Mouse (Mus musculus) liver, postnatal 0 days (tissue): ENCODE results near the gene Ankrd52. TPM values are rescaled to one million over a fixed set of nuclear protein-coding genes. Genes with fewer than 3 reads are reported as not detected.

Experiments used
- ATAC-seq: fragments of 200-750 bp; cut with Nextera tagmentation; 2 replicates; pipeline ENCODE4 v1.8.0; 2017; ENCODE audit warnings: mild to moderate bottlenecking, moderate library complexity
- DNase-seq: peaks from one replicate; pipeline ENCODE4 v3.0.0-alpha.2; 2016
- H3K27ac ChIP-seq: fragments of 300-500 bp; sonication (generic); 2 replicates; pipeline ENCODE4 v1.5.1; 2014; ENCODE audit warnings: antibody characterized with exemption, moderate library complexity, mild to moderate bottlenecking, low read depth
- H3K27me3 ChIP-seq: fragments of 300-500 bp; sonication (generic); 2 replicates; pipeline ENCODE4 v1.6.1; 2014; ENCODE audit warnings: low read length, control low read depth, mixed read lengths; ENCODE audit not compliant: insufficient read depth
- H3K36me3 ChIP-seq: fragments of 300-500 bp; sonication (generic); replicated peaks from 2 replicates; pipeline ENCODE4 v1.6.1; 2014; ENCODE audit warnings: mild to moderate bottlenecking, control low read depth, low read length, moderate library complexity, mixed read lengths; ENCODE audit not compliant: insufficient read depth
- H3K4me1 ChIP-seq: fragments of 300-500 bp; sonication (generic); 2 replicates; pipeline ENCODE4 v1.6.1; 2014; ENCODE audit warnings: antibody characterized with exemption, mild to moderate bottlenecking, control low read depth; ENCODE audit not compliant: insufficient read depth
- H3K4me2 ChIP-seq: fragments of 300-500 bp; sonication (generic); 2 replicates; pipeline ENCODE4 v1.6.1; 2014; ENCODE audit warnings: low read depth, mild to moderate bottlenecking, low read length, moderate library complexity, mixed read lengths
- H3K4me3 ChIP-seq: fragments of 300-500 bp; sonication (generic); 2 replicates; pipeline ENCODE4 v1.5.1; 2014; ENCODE audit warnings: low read depth, low read length
- H3K9ac ChIP-seq: fragments of 300-500 bp; sonication (generic); replicated peaks from 2 replicates; pipeline ENCODE4 v1.6.1; 2014; ENCODE audit warnings: mild to moderate bottlenecking, moderate library complexity
- H3K9me3 ChIP-seq: fragments of 300-500 bp; sonication (generic); 2 replicates; pipeline ENCODE4 v1.6.1; 2016; ENCODE audit warnings: mild to moderate bottlenecking, control low read depth, low read length, mixed read lengths
- CTCF ChIP-seq: sonication (generic); IDR thresholded peaks from 2 replicates; pipeline ENCODE4 v1.5.1; 2016; ENCODE audit warnings: antibody characterized with exemption, low read depth
- EP300 ChIP-seq: IDR thresholded peaks from 2 replicates; pipeline ENCODE4 v1.6.1; 2016; ENCODE audit warnings: antibody characterized with exemption, low read depth, mild to moderate bottlenecking
- WGBS: fragments of 180-500 bp; shearing (Covaris S2); extraction: QIAGEN DNeasy Blood & Tissue Kit; methylation state at CpG from one replicate; pipeline ENCODE4 v1.1.7; 2014; ENCODE audit not compliant: insufficient replicate concordance; 5-methylcytosine and 5-hydroxymethylcytosine counted together
- microRNA-seq: library from miRNA; unstranded; fragments of <30 nt; microRNA quantifications from one replicate; pipeline ENCODE4, GENCODE M21; 2016
- polyA plus RNA-seq: library from polyadenylated mRNA; unstranded; fragments of >200 nt; fragmentation: Nextera tagmentation; extraction: Ambion mirVana; gene quantifications from 2 replicates; pipeline ENCODE4 v1.2.1, GENCODE M21; 2015

The Ankrd52 gene
- polyA plus RNA-seq, 1 experiment from 2014 or later, result 2.7 TPM

DNA sequence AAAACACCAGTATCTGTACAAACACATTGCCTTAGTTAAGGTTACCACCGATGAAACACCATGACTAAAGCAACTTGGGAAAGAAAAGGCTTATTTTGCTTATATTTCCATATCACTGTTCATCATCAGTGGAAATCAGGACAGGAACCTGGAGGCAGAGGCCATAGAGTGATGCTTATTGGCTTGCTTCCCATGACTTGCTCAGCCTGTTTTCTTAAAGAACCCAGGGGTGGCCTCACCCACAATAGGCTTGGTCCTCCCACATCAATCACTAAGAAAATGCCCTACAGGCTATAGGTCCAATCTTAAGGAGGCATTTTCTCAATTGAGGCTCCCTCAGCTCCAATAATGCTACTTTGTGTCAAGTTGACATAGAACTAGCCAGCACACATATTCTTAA is 65.8 kb downstream of the Ankrd52 start:
- H3K9ac ChIP-seq, result no peak overlapping the region
- WGBS, result 85% methylated on average over 1 of the region's 1 CpGs
- ATAC-seq (no peak), DNase-seq (no peak)
- H3K4me2 ChIP-seq, result no peak overlapping the region
- no peaks in the 10 kb centered on the region for H3K9me3 ChIP-seq
- peaks cover 5% of the 10 kb centered on the region; the same call in 1 of the 2 replicates for H3K4me1 ChIP-seq
- no peak overlapping the region for H3K4me3 ChIP-seq
- H3K36me3 ChIP-seq, result peaks cover 21% of the 10 kb centered on the region
- TF ChIP-seq EP300 (no peak), CTCF (no peak)
- no peak overlapping the region for H3K27ac ChIP-seq
- H3K27me3 ChIP-seq, result no peaks in the 10 kb centered on the region

DNA sequence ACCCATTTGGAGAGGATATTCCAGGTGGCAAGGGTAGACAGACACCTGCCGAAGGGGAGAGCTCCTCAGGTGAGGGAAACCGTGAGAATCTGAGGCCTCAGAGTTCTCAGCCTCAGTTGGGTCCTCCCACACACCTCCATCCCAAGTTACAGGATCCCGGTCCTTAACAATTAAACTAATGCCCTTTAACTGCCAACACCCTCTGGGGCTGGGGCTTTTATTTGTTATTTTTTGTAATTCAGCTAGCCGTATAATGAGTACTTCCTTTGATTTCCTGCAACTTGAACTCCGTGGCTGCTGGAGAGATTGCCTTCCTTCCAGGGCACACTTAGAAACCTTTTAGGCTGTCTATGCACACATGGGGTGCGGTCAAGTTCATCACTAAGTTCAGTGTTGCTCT is 67.4 kb downstream of the Ankrd52 start:
- Histone ChIP-seq H3K4me1 (peaks cover 4% of the 10 kb centered on the region; the same call in 1 of the 2 replicates), H3K27me3 (no peaks in the 10 kb centered on the region), H3K27ac (no peak overlapping the region), H3K4me2 (no peak overlapping the region), H3K9me3 (no peaks in the 10 kb centered on the region), H3K9ac (no peak overlapping the region), H3K4me3 (no peak overlapping the region), H3K36me3 (peaks cover 11% of the 10 kb centered on the region)
- no peak for ATAC-seq
- no peak for DNase-seq
- 51% methylated on average over 6 of the region's 6 CpGs for WGBS
- TF ChIP-seq CTCF, result no peak
- no peak for TF ChIP-seq EP300

- H3K4me1 ChIP-seq, result no peaks in the 10 kb centered on the region
- H3K9me3 ChIP-seq, result no peaks in the 10 kb centered on the region
- H3K9ac ChIP-seq, result no peak overlapping the region
- no peaks in the 10 kb centered on the region for H3K27me3 ChIP-seq
- no peak overlapping the region for H3K27ac ChIP-seq
- DNase-seq, result no peak
- 34% methylated on average over 4 of the region's 4 CpGs for WGBS
- H3K4me2 ChIP-seq, result no peak overlapping the region
- no peak for ATAC-seq
- H3K4me3 ChIP-seq, result no peak overlapping the region
- no peak for TF ChIP-seq EP300
- no peak for TF ChIP-seq CTCF
- peaks cover 6% of the 10 kb centered on the region for H3K36me3 ChIP-seq
These were observed 68.5 kb downstream of the Ankrd52 start for GRCm38 (mm10) chr10:128445407-128445806.

GRCm38 (mm10) chr10:128451014-128451413 is 74.1 kb downstream of the Ankrd52 start:
- ATAC-seq, result no peak
- WGBS, result 77% methylated on average over 6 of the region's 6 CpGs
- H3K9ac ChIP-seq, result no peak overlapping the region
- no peaks in the 10 kb centered on the region for H3K4me1 ChIP-seq
- H3K4me2 ChIP-seq, result no peak overlapping the region
- TF ChIP-seq EP300 (no peak), CTCF (no peak)
- H3K27ac ChIP-seq, result no peak overlapping the region
- no peak overlapping the region for H3K4me3 ChIP-seq
- H3K9me3 ChIP-seq, result no peaks in the 10 kb centered on the region
- no peaks in the 10 kb centered on the region for H3K36me3 ChIP-seq
- H3K27me3 ChIP-seq, result no peaks in the 10 kb centered on the region
- DNase-seq, result no peak

- DNase-seq, result no peak
- Histone ChIP-seq H3K4me3 (no peak overlapping the region), H3K4me2 (no peak overlapping the region), H3K4me1 (no peaks in the 10 kb centered on the region), H3K27ac (no peak overlapping the region), H3K36me3 (no peaks in the 10 kb centered on the region), H3K9ac (no peak overlapping the region), H3K27me3 (no peaks in the 10 kb centered on the region), H3K9me3 (no peaks in the 10 kb centered on the region)
- ATAC-seq, result no peak
- 64% methylated on average over 3 of the region's 3 CpGs for WGBS
- TF ChIP-seq CTCF, result no peak
- TF ChIP-seq EP300, result no peak
These were observed 77.6 kb downstream of the Ankrd52 start for GRCm38 (mm10) chr10:128454471-128454870.

GRCm38 (mm10) chr10:128455280-128455679 is 78.4 kb downstream of the Ankrd52 start:
- Histone ChIP-seq H3K9ac (0 out of 2 replicates have a peak overlapping the region, but pooled peaks have one; percentile 16), H3K9me3 (no peaks in the 10 kb centered on the region), H3K4me1 (peaks cover 2% of the 10 kb centered on the region; the same call in 1 of the 2 replicates), H3K4me3 (no peak overlapping the region), H3K27me3 (no peaks in the 10 kb centered on the region), H3K36me3 (no peaks in the 10 kb centered on the region), H3K4me2 (peak overlapping the region; percentile 40), H3K27ac (no peak overlapping the region)
- DNase-seq (peak; percentile 80), ATAC-seq (no peak)
- peak; percentile 80 for TF ChIP-seq CTCF
- TF ChIP-seq EP300, result no peak
- WGBS, result 4% methylated on average over 6 of the region's 6 CpGs

DNA sequence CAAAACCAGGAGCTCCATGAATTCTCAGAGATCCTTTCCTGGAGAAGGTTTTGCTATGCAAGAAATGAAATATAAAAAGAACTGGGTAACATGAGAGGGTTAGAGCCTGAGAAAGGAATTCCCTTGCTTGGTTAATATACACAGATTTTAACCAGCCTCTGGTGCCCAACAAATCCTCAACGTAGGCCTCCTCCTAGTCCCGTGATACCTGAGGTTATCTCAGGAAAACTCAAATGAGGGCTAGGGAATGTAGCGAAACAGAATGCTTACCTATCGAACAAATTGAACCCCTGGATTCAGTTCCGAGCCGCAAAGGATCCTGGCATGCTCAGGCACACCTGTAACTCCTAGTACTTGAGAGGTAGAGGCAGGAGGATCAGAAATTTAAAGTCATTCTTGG is 80.8 kb downstream of the Ankrd52 start:
- no peak overlapping the region for H3K27ac ChIP-seq
- peaks cover 9% of the 10 kb centered on the region; the same call in 1 of the 2 replicates for H3K36me3 ChIP-seq
- WGBS, result 89% methylated on average over 6 of the region's 6 CpGs
- DNase-seq (no peak), ATAC-seq (no peak)
- no peak overlapping the region for H3K9ac ChIP-seq
- H3K4me3 ChIP-seq, result no peak overlapping the region
- peaks cover 10% of the 10 kb centered on the region; the same call in 1 of the 2 replicates for H3K4me1 ChIP-seq
- no peak overlapping the region; the same call in 1 of the 2 replicates for H3K4me2 ChIP-seq
- H3K9me3 ChIP-seq, result no peaks in the 10 kb centered on the region
- TF ChIP-seq EP300 (no peak), CTCF (no peak)
- H3K27me3 ChIP-seq, result no peaks in the 10 kb centered on the region

Small RNAs within 50 kb of the gene (microRNA-seq; reads per million reads assigned to microRNA genes)
- gene Gm25361, result not detected
- gene Gm26308, result not detected
- gene Mir6914, result not detected
- 1.2 reads per million for gene Mir6915
- 1.2 reads per million for gene Mir8105

Other genes starting within 250 kb of the Ankrd52 start
- gene Rbms2, start 196.8 kb upstream of the Ankrd52 start, polyA plus RNA-seq, result 4.5 TPM in 2 replicates
- gene Gls2, start 182.7 kb upstream of the Ankrd52 start, polyA plus RNA-seq, result 48.8 and 67.3 TPM in 2 replicates
- gene Spryd4, start 165.3 kb upstream of the Ankrd52 start, polyA plus RNA-seq, result 54.0 and 61.1 TPM in 2 replicates
- not detected in 2 replicates for gene Mip, start 151.3 kb upstream of the Ankrd52 start, polyA plus RNA-seq
- 15.1 and 18.5 TPM in 2 replicates for gene Timeless, start 145.1 kb upstream of the Ankrd52 start, polyA plus RNA-seq
- 41.8 and 42.4 TPM in 2 replicates for gene Apon, start 123.0 kb upstream of the Ankrd52 start, polyA plus RNA-seq
- gene Apof, start 108.4 kb upstream of the Ankrd52 start, polyA plus RNA-seq, result 1,289 and 1,338 TPM in 2 replicates
- gene Stat2, start 106.6 kb upstream of the Ankrd52 start, polyA plus RNA-seq, result 11.3 and 12.1 TPM in 2 replicates
- gene Il23a, start 78.4 kb upstream of the Ankrd52 start, polyA plus RNA-seq, result not detected in 2 replicates
- 9.2 and 10.2 TPM in 2 replicates for gene Pan2, start 73.8 kb upstream of the Ankrd52 start, polyA plus RNA-seq
- gene Cnpy2, start 54.7 kb upstream of the Ankrd52 start, polyA plus RNA-seq, result 110 and 121 TPM in 2 replicates
- gene Cs, start 39.4 kb upstream of the Ankrd52 start, polyA plus RNA-seq, result 45.3 and 51.4 TPM in 2 replicates
- gene Coq10a, start 8.1 kb upstream of the Ankrd52 start, polyA plus RNA-seq, result 8.5 and 11.2 TPM in 2 replicates
- 59.0 and 64.1 TPM in 2 replicates for gene Slc39a5, start 24.1 kb downstream of the Ankrd52 start, polyA plus RNA-seq
- 33.7 and 33.8 TPM in 2 replicates for gene Nabp2, start 34.4 kb downstream of the Ankrd52 start, polyA plus RNA-seq
- 7.2 and 7.3 TPM in 2 replicates for gene Rnf41, start 34.5 kb downstream of the Ankrd52 start, polyA plus RNA-seq
- 13.4 and 14.7 TPM in 2 replicates for gene Smarcc2, start 82.1 kb downstream of the Ankrd52 start, polyA plus RNA-seq
- gene Myl6, start 117.0 kb downstream of the Ankrd52 start, polyA plus RNA-seq, result 437 and 442 TPM in 2 replicates
- 1.5 and 1.7 TPM in 2 replicates for gene Myl6b, start 121.6 kb downstream of the Ankrd52 start, polyA plus RNA-seq
- 6.6 and 7.6 TPM in 2 replicates for gene Esyt1, start 148.8 kb downstream of the Ankrd52 start, polyA plus RNA-seq
- 5.0 and 5.4 TPM in 2 replicates for gene Zc3h10, start 170.7 kb downstream of the Ankrd52 start, polyA plus RNA-seq
- gene Rpl41, start 172.2 kb downstream of the Ankrd52 start, polyA plus RNA-seq, result 2,058 and 2,065 TPM in 2 replicates
- gene Pa2g4, start 188.9 kb downstream of the Ankrd52 start, polyA plus RNA-seq, result 81.9 and 85.1 TPM in 2 replicates
- gene Erbb3, start 212.5 kb downstream of the Ankrd52 start, polyA plus RNA-seq, result 7.3 and 7.8 TPM in 2 replicates
- 469 and 517 TPM in 2 replicates for gene Rps26, start 249.6 kb downstream of the Ankrd52 start, polyA plus RNA-seq